Mouse (Mus musculus) CH12.LX (cell line): ENCODE results near the gene Vps11.

ENCODE experiments used
- CTCF ChIP-seq, 2 experiments: IDR thresholded peaks in 1 of 2; conservative IDR thresholded peaks in 1 of 2; 2 replicates each; pipeline ENCODE4 v1.5.1; 2011 to 2012; ENCODE audit warnings: low read depth in 2 of 2, low read length in 2 of 2, improper control_type of control experiment in 1 of 2, inconsistent platforms in 1 of 2, mild to moderate bottlenecking in 1 of 2, moderate library complexity in 1 of 2
- E2F4 ChIP-seq: IDR thresholded peaks from 2 replicates; pipeline ENCODE4 v1.6.1; 2011; ENCODE audit warnings: low read depth, low read length, improper control_type of control experiment; ENCODE audit not compliant: insufficient replicate concordance
- EP300 ChIP-seq: IDR thresholded peaks from 2 replicates; pipeline ENCODE4 v1.6.1; 2011; ENCODE audit warnings: low read length, improper control_type of control experiment
- GABPA ChIP-seq: IDR thresholded peaks from 2 replicates; pipeline ENCODE4 v1.6.1; 2012; ENCODE audit warnings: low read depth, low read length, improper control_type of control experiment, inconsistent platforms; ENCODE audit not compliant: insufficient replicate concordance
- HCFC1 ChIP-seq: IDR thresholded peaks from 2 replicates; pipeline ENCODE4 v1.6.1; 2012; ENCODE audit warnings: low read depth, mild to moderate bottlenecking, inconsistent platforms, low read length, improper control_type of control experiment
- MAFK ChIP-seq: IDR thresholded peaks from 2 replicates; pipeline ENCODE4 v1.6.1; 2011; ENCODE audit warnings: low read length, improper control_type of control experiment; ENCODE audit not compliant: insufficient replicate concordance
- MYC ChIP-seq: IDR thresholded peaks from 2 replicates; pipeline ENCODE4 v1.6.1; 2011; ENCODE audit warnings: low read depth, mild to moderate bottlenecking, improper control_type of control experiment, low read length
- PAX5 ChIP-seq: IDR thresholded peaks from 2 replicates; pipeline ENCODE4 v1.6.1; 2012; ENCODE audit warnings: low read length, inconsistent platforms, mixed read lengths
- POLR2A ChIP-seq: IDR thresholded peaks from 2 replicates; pipeline ENCODE4 v1.6.1; 2011; ENCODE audit warnings: low read depth, mild to moderate bottlenecking, improper control_type of control experiment, low read length
- POLR2AphosphoS2 ChIP-seq: IDR thresholded peaks from 2 replicates; pipeline ENCODE4 v1.6.1; 2011; ENCODE audit warnings: low read depth, low read length, improper control_type of control experiment
- TCF12 ChIP-seq: IDR thresholded peaks from 2 replicates; pipeline ENCODE4 v1.6.1; 2014; ENCODE audit warnings: low read depth, mild to moderate bottlenecking, inconsistent platforms, low read length, improper control_type of control experiment
- USF1 ChIP-seq: IDR thresholded peaks from 2 replicates; pipeline ENCODE4 v1.6.1; 2014; ENCODE audit warnings: low read depth, mild to moderate bottlenecking, inconsistent platforms, low read length, improper control_type of control experiment
- USF2 ChIP-seq: conservative IDR thresholded peaks from 2 replicates; pipeline ENCODE4 v1.6.1; 2011; ENCODE audit warnings: low read depth, low read length, improper control_type of control experiment
- ZKSCAN1 ChIP-seq: IDR thresholded peaks from 2 replicates; pipeline ENCODE4 v1.6.1; 2012; ENCODE audit warnings: low read depth, inconsistent platforms, low read length, improper control_type of control experiment, borderline replicate concordance

DNA sequence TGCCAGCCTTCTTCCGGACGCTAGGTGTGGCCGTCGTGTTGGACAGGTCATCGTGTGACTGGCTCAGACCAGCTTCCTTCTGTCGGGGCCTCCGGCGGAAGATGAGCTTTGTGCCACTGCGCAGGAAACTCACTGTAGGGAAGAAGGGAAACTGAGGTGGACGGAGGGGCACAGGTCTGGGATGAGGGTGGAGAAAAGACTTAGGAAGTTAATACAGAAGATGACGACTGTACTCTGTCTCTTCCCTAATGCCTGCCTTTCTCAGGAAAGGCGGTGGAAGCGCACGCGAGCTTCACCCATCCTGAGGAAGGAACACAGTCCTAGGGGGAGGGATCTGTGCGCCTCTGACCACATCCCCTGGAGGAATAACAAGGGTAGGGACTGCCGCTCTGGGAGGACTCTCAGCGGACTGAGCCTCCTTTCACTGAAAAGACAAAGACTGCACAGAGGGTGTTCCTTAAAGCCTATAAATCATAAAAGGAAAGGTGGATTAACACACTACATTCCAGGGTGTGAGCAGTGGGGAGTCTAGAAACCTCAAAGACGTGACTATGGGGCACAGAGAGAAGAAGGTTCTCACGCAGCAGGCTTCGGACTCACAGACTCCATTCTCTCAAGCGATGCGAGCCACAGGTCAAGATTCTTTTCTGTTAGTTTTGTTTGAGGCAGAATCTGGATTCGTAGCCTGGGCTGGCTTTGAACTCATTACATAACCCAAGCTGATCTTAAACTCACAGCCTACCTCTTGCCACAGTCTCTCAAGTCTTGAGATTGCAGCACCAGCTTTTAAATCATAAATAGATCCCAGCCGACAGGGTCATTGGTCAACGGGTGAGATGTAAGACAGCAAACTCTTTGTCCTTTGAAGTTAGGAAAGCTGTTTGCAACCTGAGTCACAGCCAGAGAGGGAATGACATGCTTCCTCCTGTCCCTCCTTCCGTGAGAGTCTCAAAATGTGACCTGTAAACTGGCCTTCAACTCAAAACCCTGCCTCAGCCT is 50.0 kb downstream of the Vps11 start:
- TF ChIP-seq MYC (no peak), HCFC1 (no peak), GABPA (no peak), EP300 (no peak), POLR2A (no peak), POLR2AphosphoS2 (no peak), CTCF (conservative IDR thresholded peaks at IDR 0.05 in 1 of 2, IDR thresholded peaks at IDR 0.05 in 1 of 2; ENCODE audit: low read depth in 2 of 2, low read length in 2 of 2) (no peak), ZKSCAN1 (no peak), PAX5 (no peak), USF2 (no peak), USF1 (no peak), TCF12 (no peak), E2F4 (no peak), MAFK (no peak)
